Mouse (Mus musculus): ENCODE data around the gene Sema5a. TPM values are rescaled to one million over a fixed set of nuclear protein-coding genes. Genes with fewer than 3 reads are reported as not detected.

Gene Sema5a
- total and polyA plus RNA-seq, 2 experiments from 2014 or later: 8.8 to 40.0 TPM

GRCm38 (mm10) chr15:32485064-32485964, 240.7 kb downstream of the Sema5a start:
- no peak overlapping the region for H3K9ac ChIP-seq (replicated peaks; ENCODE audit: low read length)
- no peak for DNase-seq (ENCODE audit: low spot score)
- H3K9me3 ChIP-seq (ENCODE audit: low read length): no peaks in the 10 kb centered on the region
- no peaks in the 10 kb centered on the region for H3K36me3 ChIP-seq (ENCODE audit: insufficient read depth, low read length)
- 65% methylated on average over 8 of the region's 8 CpGs for WGBS
- peak; percentile 21; the same call in 1 of the 2 replicates for ATAC-seq
- TF ChIP-seq CTCF (IDR thresholded peaks at IDR 0.05; ENCODE audit: low read depth): no peak
- H3K27ac ChIP-seq: no peak overlapping the region
- H3K27me3 ChIP-seq (ENCODE audit: insufficient read depth, low read length): no peaks in the 10 kb centered on the region
- H3K4me3 ChIP-seq (ENCODE audit: low read length): no peak overlapping the region
- no peak overlapping the region for H3K4me2 ChIP-seq (ENCODE audit: low read depth, low read length)
- no peaks in the 10 kb centered on the region for H3K4me1 ChIP-seq (ENCODE audit: insufficient read depth, low read length)

DNA sequence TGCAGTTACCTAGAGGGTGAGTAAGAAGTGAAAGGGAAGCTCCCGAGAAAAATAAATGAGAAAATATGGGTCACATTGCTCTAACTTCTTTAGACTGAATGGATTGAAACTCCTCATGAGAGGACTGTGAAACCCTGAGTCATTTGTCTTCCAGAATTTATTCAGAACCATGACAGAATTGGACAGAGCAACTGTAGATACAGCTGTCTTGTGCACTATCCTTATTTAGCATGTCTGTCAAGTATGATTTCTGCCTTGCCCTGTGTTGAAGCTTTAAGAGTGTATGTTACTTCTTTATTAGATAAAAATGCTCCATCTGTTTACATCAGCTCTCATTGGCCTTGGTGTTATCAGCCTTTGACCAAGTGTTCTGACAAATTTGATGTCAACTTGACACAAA, 243.4 kb downstream of the Sema5a start:
- no peak for ATAC-seq
- Histone ChIP-seq H3K36me3 (ENCODE audit: insufficient read depth, low read length) (no peaks in the 10 kb centered on the region), H3K27ac (no peak overlapping the region), H3K4me3 (ENCODE audit: low read length) (no peak overlapping the region), H3K27me3 (ENCODE audit: insufficient read depth, low read length) (no peaks in the 10 kb centered on the region), H3K9me3 (ENCODE audit: low read length) (no peaks in the 10 kb centered on the region), H3K4me2 (ENCODE audit: low read depth, low read length) (no peak overlapping the region), H3K9ac (replicated peaks; ENCODE audit: low read length) (no peak overlapping the region), H3K4me1 (ENCODE audit: insufficient read depth, low read length) (no peaks in the 10 kb centered on the region)
- 68% methylated on average over 1 of the region's 1 CpGs for WGBS
- no peak for DNase-seq (ENCODE audit: low spot score)
- TF ChIP-seq CTCF (IDR thresholded peaks at IDR 0.05; ENCODE audit: low read depth): no peak

- H3K27me3 ChIP-seq (ENCODE audit: insufficient read depth, low read length): no peaks in the 10 kb centered on the region
- H3K4me1 ChIP-seq (ENCODE audit: insufficient read depth, low read length): no peaks in the 10 kb centered on the region
- DNase-seq (ENCODE audit: low spot score): no peak
- H3K27ac ChIP-seq: no peak overlapping the region
- no peak for ATAC-seq
- no peaks in the 10 kb centered on the region for H3K9me3 ChIP-seq (ENCODE audit: low read length)
- no peak for TF ChIP-seq CTCF (IDR thresholded peaks at IDR 0.05; ENCODE audit: low read depth)
- H3K4me3 ChIP-seq (ENCODE audit: low read length): no peak overlapping the region
- WGBS: 73% methylated on average over 5 of the region's 5 CpGs
- no peak overlapping the region for H3K4me2 ChIP-seq (ENCODE audit: low read depth, low read length)
- no peak overlapping the region for H3K9ac ChIP-seq (replicated peaks; ENCODE audit: low read length)
- no peaks in the 10 kb centered on the region for H3K36me3 ChIP-seq (ENCODE audit: insufficient read depth, low read length)
These were observed 249.6 kb downstream of the Sema5a start for GRCm38 (mm10) chr15:32494219-32494618.

GRCm38 (mm10) chr15:32494899-32495298, 250.3 kb downstream of the Sema5a start:
- no peak overlapping the region for H3K9ac ChIP-seq (replicated peaks; ENCODE audit: low read length)
- no peaks in the 10 kb centered on the region for H3K36me3 ChIP-seq (ENCODE audit: insufficient read depth, low read length)
- H3K27me3 ChIP-seq (ENCODE audit: insufficient read depth, low read length): no peaks in the 10 kb centered on the region
- no peak for ATAC-seq
- WGBS: 56% methylated on average over 1 of the region's 1 CpGs
- no peak overlapping the region for H3K4me2 ChIP-seq (ENCODE audit: low read depth, low read length)
- no peak for DNase-seq (ENCODE audit: low spot score)
- no peak overlapping the region for H3K4me3 ChIP-seq (ENCODE audit: low read length)
- no peak for TF ChIP-seq CTCF (IDR thresholded peaks at IDR 0.05; ENCODE audit: low read depth)
- H3K9me3 ChIP-seq (ENCODE audit: low read length): no peaks in the 10 kb centered on the region
- no peaks in the 10 kb centered on the region for H3K4me1 ChIP-seq (ENCODE audit: insufficient read depth, low read length)
- H3K27ac ChIP-seq: no peak overlapping the region

- Histone ChIP-seq H3K4me1 (ENCODE audit: insufficient read depth, low read length) (no peaks in the 10 kb centered on the region), H3K9ac (replicated peaks; ENCODE audit: low read length) (no peak overlapping the region), H3K4me2 (ENCODE audit: low read depth, low read length) (no peak overlapping the region), H3K4me3 (ENCODE audit: low read length) (no peak overlapping the region), H3K27me3 (ENCODE audit: insufficient read depth, low read length) (no peaks in the 10 kb centered on the region), H3K9me3 (ENCODE audit: low read length) (no peaks in the 10 kb centered on the region), H3K36me3 (ENCODE audit: insufficient read depth, low read length) (no peaks in the 10 kb centered on the region), H3K27ac (no peak overlapping the region)
- TF ChIP-seq CTCF (IDR thresholded peaks at IDR 0.05; ENCODE audit: low read depth): no peak
- peak; percentile 8 for DNase-seq (ENCODE audit: low spot score)
- WGBS: 63% methylated on average over 4 of the region's 4 CpGs
- ATAC-seq: no peak
These were observed 252.3 kb downstream of the Sema5a start for GRCm38 (mm10) chr15:32496880-32497279.

DNA sequence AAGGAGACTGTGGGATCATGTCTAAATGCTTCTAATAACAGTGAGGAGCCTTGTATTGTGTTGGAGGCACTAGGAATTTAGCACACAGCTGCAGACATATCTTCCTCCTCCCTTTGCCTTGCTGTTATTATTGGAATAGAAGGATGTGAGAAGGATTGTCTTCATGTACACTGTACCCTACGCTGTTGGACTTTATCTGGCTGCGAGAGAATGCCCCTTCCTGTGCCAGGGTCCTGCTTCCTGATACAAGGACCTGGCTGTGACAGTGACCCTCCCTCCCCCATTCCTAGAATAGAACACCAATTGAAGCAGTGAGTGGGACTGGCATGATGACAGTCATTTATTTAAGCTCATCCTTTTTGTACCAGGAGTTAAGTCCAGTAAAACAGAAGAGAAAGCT, 261.3 kb downstream of the Sema5a start:
- WGBS: 77% methylated on average over 2 of the region's 2 CpGs
- Histone ChIP-seq H3K36me3 (ENCODE audit: insufficient read depth, low read length) (no peaks in the 10 kb centered on the region), H3K27me3 (ENCODE audit: insufficient read depth, low read length) (no peaks in the 10 kb centered on the region), H3K4me2 (ENCODE audit: low read depth, low read length) (no peak overlapping the region), H3K4me3 (ENCODE audit: low read length) (no peak overlapping the region), H3K4me1 (ENCODE audit: insufficient read depth, low read length) (no peaks in the 10 kb centered on the region), H3K9ac (replicated peaks; ENCODE audit: low read length) (no peak overlapping the region), H3K27ac (no peak overlapping the region), H3K9me3 (ENCODE audit: low read length) (no peaks in the 10 kb centered on the region)
- no peak for TF ChIP-seq CTCF (IDR thresholded peaks at IDR 0.05; ENCODE audit: low read depth)
- DNase-seq (ENCODE audit: low spot score): no peak
- ATAC-seq: no peak

- DNase-seq (ENCODE audit: low spot score) (no peak), ATAC-seq (no peak)
- no peak for TF ChIP-seq CTCF (IDR thresholded peaks at IDR 0.05; ENCODE audit: low read depth)
- no peak overlapping the region for H3K9ac ChIP-seq (replicated peaks; ENCODE audit: low read length)
- H3K27ac ChIP-seq: no peak overlapping the region
- H3K4me1 ChIP-seq (ENCODE audit: insufficient read depth, low read length): no peaks in the 10 kb centered on the region
- H3K9me3 ChIP-seq (ENCODE audit: low read length): no peaks in the 10 kb centered on the region
- H3K4me2 ChIP-seq (ENCODE audit: low read depth, low read length): no peak overlapping the region
- no peaks in the 10 kb centered on the region for H3K36me3 ChIP-seq (ENCODE audit: insufficient read depth, low read length)
- no peaks in the 10 kb centered on the region for H3K27me3 ChIP-seq (ENCODE audit: insufficient read depth, low read length)
- H3K4me3 ChIP-seq (ENCODE audit: low read length): no peak overlapping the region
These were observed 263.7 kb downstream of the Sema5a start for GRCm38 (mm10) chr15:32508282-32508681.

Measured in hindbrain, postnatal 0 days (tissue).